Mouse (Mus musculus) G1E (cell line): ENCODE measurements around the gene Schip1.

ENCODE experiments used
- CTCF ChIP-seq: IDR thresholded peaks from 2 replicates; pipeline ENCODE4 v1.5.1; 2012; ENCODE audit warnings: low read depth, low read length, inconsistent platforms, mixed read lengths
- GATA1 ChIP-seq: IDR thresholded peaks from 2 replicates; pipeline ENCODE4 v1.6.1; 2012; ENCODE audit warnings: borderline replicate concordance, low read length, inconsistent platforms, mixed read lengths
- TAL1 ChIP-seq: conservative IDR thresholded peaks from 2 replicates; pipeline ENCODE4 v1.6.1; 2012; ENCODE audit warnings: low read depth, low read length, inconsistent platforms, mixed read lengths

DNA sequence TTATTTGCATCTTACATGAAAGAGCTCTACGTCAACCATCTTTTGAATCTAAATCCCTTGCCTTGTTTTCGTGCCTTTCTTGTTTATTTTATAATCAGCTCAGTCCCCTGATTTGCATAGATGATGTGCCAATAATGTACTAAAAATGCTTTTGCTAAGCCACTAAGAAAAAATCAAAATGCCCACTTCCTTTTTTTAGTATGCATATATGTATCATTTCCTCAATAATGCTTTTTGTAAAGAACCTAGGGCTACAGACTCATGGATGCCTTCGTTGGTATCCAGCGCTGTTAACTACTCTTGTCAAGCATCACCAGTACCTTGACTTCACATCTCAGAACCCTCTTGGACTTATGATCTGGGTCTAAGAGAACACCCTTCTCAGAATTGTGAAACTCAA lies 569.0 kb downstream of the Schip1 start:
- TF ChIP-seq CTCF (no peak), GATA1 (no peak), TAL1 (no peak)
